Mouse (Mus musculus): ENCODE data around the gene Arf1. TPM values are rescaled to one million over a fixed set of nuclear protein-coding genes. Genes with fewer than 3 reads are reported as not detected.

Arf1 gene
- total RNA-seq, 2 experiments from 2014 or later, result 192 to 206 TPM

Other genes with a start within 250 kb of the Arf1 start
- 1,000 to 10,000 TPM; 1,369 to 1,614 TPM for gene Obscn, start 91.9 kb downstream of the Arf1 start, total RNA-seq (2021)
- gene Iba57, start 64.5 kb downstream of the Arf1 start, total RNA-seq (2021), result 10 to 100 TPM in 1 of 2 experiments, 1 to 10 TPM in 1; 7.4 to 10.4 TPM
- gene Gjc2, start 45.1 kb downstream of the Arf1 start, total RNA-seq (2021), result under 1 TPM; 0.23 to 0.42 TPM
- gene Guk1, start 36.1 kb downstream of the Arf1 start, total RNA-seq (2021), result 10 to 100 TPM; 21.2 to 24.7 TPM
- 10 to 100 TPM; 47.5 to 49.6 TPM for gene Mrpl55, start 25.8 kb downstream of the Arf1 start, total RNA-seq (2021)
- 1 to 10 TPM; 2.7 to 3.5 TPM for gene 2310033P09Rik, start 19.9 kb downstream of the Arf1 start, total RNA-seq (2021)
- gene Wnt3a, start 62.5 kb upstream of the Arf1 start, total RNA-seq (2021), result not detected
- 1 to 10 TPM; 8.4 to 9.5 TPM for gene Wnt9a, start 78.7 kb upstream of the Arf1 start, total RNA-seq (2021)
- not detected for gene Prss38, start 147.4 kb upstream of the Arf1 start, total RNA-seq (2021)
- 1 to 10 TPM; 6.9 to 8.2 TPM for gene Jmjd4, start 221.8 kb upstream of the Arf1 start, total RNA-seq (2021)
- gene Snap47, start 222.9 kb upstream of the Arf1 start, total RNA-seq (2021), result 10 to 100 TPM; 19.5 to 20.5 TPM
- 1 to 10 TPM; 1.8 to 2.8 TPM for gene Zfp867, start 244.2 kb upstream of the Arf1 start, total RNA-seq (2021)